ENCODE assay signal across 37 mouse cellular contexts in the genomic region with DNA sequence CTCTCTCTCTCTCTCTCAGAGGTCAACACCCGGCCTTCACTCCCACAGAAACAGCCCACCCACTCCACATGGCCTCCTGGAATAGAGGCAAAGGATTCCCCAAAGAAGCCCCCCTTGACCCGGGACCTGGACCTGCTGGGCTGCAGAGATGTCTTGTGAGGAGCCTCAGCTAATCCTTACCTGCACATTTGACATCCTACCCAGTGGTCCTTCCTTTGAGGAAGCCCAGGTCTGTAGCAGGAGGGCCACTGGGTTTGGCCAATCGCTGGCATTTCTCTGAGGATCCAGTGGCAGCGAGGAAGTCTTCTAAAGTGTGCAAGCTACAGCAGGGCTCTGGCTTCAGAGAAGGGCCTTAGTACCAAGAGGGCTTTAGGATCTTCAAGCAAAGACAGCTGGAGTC. TPM values are rescaled to one million over a fixed set of nuclear protein-coding genes. Genes with fewer than 3 reads are reported as not detected.
"Had no signal": no experiment of that assay in that cellular context is flagged by ENCODE, and none has a peak within 500 bp of the region (broad histone marks: within the 10 kb centered on the region; RNA-seq: fewer than 3 reads in every experiment).

No protein-coding gene starts in this region.

- H3K27me3 ChIP-seq: heart, embryonic 15.5 days; hindbrain, embryonic 12.5 days; intestine, embryonic 15.5 days; limb, embryonic 13.5 days; limb, embryonic 15.5 days; liver, embryonic 13.5 days; liver, embryonic 15.5 days had no signal

- H3K36me3 ChIP-seq: heart, embryonic 13.5 days; heart, embryonic 15.5 days; hindbrain, embryonic 10.5 days; hindbrain, embryonic 12.5 days; intestine, embryonic 15.5 days; limb, embryonic 13.5 days; limb, embryonic 15.5 days; liver, embryonic 13.5 days; liver, embryonic 15.5 days had no signal

- H3K27ac ChIP-seq: heart, adult 2 months; heart, embryonic 13.5 days; heart, embryonic 15.5 days; hindbrain, embryonic 10.5 days; hindbrain, embryonic 12.5 days; hindbrain, embryonic 14.5 days; intestine, embryonic 15.5 days; layer of hippocampus, adult 2 months; limb, embryonic 13.5 days; limb, embryonic 15.5 days; liver, embryonic 13.5 days; liver, embryonic 15.5 days had no signal

- H3K4me3 ChIP-seq: heart, adult 2 months; heart, embryonic 13.5 days; heart, embryonic 15.5 days; hindbrain, embryonic 10.5 days; hindbrain, embryonic 12.5 days; intestine, embryonic 15.5 days; layer of hippocampus, adult 2 months; limb, embryonic 13.5 days; limb, embryonic 15.5 days; liver, embryonic 13.5 days; liver, embryonic 15.5 days had no signal

- DNase-seq: kidney, adult 18-20 months; kidney, adult 8-10 months; kidney, postnatal 10 days; kidney, postnatal 25 days; layer of hippocampus, postnatal 36 days; left cerebral cortex, postnatal 4 days; liver, embryonic 13.5 days had no signal

RNA-seq across cellular contexts. Expression of gene Eps8l3, which starts 48.0 kb away (rescaled TPM):
- total RNA-seq: gastrocnemius, postnatal 10 days; gastrocnemius, postnatal 25 days; gastrocnemius, postnatal 4 days; granulocyte monocyte progenitor cell, adult 5-6 weeks; heart, adult 2 months; heart, postnatal 14 days; heart, postnatal 36 days; layer of hippocampus, adult 2 months; layer of hippocampus, postnatal 10 days; layer of hippocampus, postnatal 36 days; left cerebral cortex, adult 18-20 months; left cerebral cortex, adult 8-10 months; left cerebral cortex, postnatal 10 days; left cerebral cortex, postnatal 25 days; left cerebral cortex, postnatal 4 days had no signal
- polyA plus RNA-seq: heart, adult 2 months; heart, embryonic 11.5 days; heart, embryonic 13.5 days; heart, embryonic 15.5 days; heart, postnatal 0 days; hindbrain, embryonic 10.5 days; hindbrain, embryonic 12.5 days; hindbrain, embryonic 14.5 days; hindbrain, embryonic 16.5 days; inflammation-experienced regulatory T-cells, adult 6 months; kidney, embryonic 14.5 days; kidney, embryonic 16.5 days; limb, embryonic 11.5 days; limb, embryonic 15.5 days; liver, embryonic 11.5 days; liver, embryonic 13.5 days; liver, embryonic 15.5 days had no signal
